Mouse (Mus musculus): ENCODE results near the gene Pex10.

- TF ChIP-seq CTCF (IDR thresholded peaks at IDR 0.05; ENCODE audit: low read depth, low read length), result no peak
- TF ChIP-seq POLR2A (IDR thresholded peaks at IDR 0.05; ENCODE audit: borderline replicate concordance, low read depth, low read length), result no peak
These were observed 54.4 kb downstream of the Pex10 start for GRCm38 (mm10) chr4:155121222-155121621.

All from bone marrow macrophage, adult 2 months (primary cell).